Mouse (Mus musculus) kidney, adult 2 months (tissue): ENCODE measurements around the gene Pax4.

Experiments
- CTCF ChIP-seq: fragments of 200-500 bp; conservative IDR thresholded peaks from 2 replicates; pipeline ENCODE4 v1.5.1; 2011; ENCODE audit warnings: low read depth, mild to moderate bottlenecking, control low read depth, low read length, moderate library complexity, mixed read lengths; ENCODE audit not compliant: insufficient read depth, insufficient read length
- POLR2A ChIP-seq: fragments of 200-500 bp; IDR thresholded peaks from one replicate; pipeline ENCODE4 v1.6.1; 2011; ENCODE audit warnings: low read depth, low read length, control low read depth

DNA sequence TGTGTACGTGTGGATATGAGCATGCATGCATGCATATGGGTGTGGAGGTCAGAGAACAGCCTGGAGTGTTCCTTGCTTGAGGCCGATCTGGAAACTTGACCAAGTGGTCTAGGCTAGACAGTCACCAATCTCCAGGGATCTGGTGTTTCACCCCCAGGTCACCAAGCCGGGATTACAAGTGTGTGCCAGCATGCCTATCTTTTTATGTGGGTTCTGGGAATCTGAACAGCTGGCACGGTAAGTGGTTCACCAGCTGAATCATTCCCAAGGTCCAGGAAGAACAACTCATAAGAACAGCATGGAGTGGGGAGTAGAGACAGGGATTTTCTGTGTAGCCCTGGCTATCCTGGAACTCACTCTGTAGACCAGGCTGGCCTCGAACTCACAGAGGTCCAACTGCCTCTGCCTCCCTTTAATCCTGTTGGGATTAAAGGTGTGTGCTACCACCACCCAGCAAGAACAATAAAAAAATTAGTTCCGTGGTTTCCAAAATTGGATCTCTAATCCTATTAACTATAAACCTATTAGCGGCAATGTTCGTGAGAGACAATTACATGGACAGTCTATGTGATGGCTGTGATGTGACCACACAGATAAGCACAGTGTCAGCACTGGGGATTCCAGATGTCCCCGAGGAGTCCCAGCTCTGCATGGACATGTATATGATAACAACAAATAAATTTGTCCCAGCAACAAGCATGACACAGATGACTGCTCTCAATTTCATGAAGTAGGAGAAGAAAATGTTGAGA is 22.3 kb upstream of the Pax4 start:
- TF ChIP-seq CTCF (no peak), POLR2A (no peak)
